Mouse (Mus musculus): Measurements from ENCODE around the gene Agmat.

GRCm38 (mm10) chr4:141734446-141735205 lies 11.8 kb upstream of the Agmat start:
- no peak for TF ChIP-seq MYOD1 (IDR thresholded peaks at IDR 0.05; ENCODE audit: control insufficient read depth, insufficient read length, low read depth)
- no peak for TF ChIP-seq MYOG (IDR thresholded peaks at IDR 0.05; ENCODE audit: control insufficient read depth, extremely low read depth, insufficient read length)
- no peak for TF ChIP-seq CTCF (IDR thresholded peaks at IDR 0.05; ENCODE audit: control insufficient read depth, insufficient read depth, insufficient read length)
- TF ChIP-seq USF1 (IDR thresholded peaks at IDR 0.05; ENCODE audit: low read depth) = no peak
- no peak for TF ChIP-seq MAX (IDR thresholded peaks at IDR 0.05)

Data from C2C12 (cell line).